Mouse (Mus musculus): ENCODE data around the gene Gm16181. TPM values are rescaled to one million over a fixed set of nuclear protein-coding genes. Genes with fewer than 3 reads are reported as not detected.

Gm16181 gene
- polyA plus RNA-seq, 1 experiment = not detected

DNA sequence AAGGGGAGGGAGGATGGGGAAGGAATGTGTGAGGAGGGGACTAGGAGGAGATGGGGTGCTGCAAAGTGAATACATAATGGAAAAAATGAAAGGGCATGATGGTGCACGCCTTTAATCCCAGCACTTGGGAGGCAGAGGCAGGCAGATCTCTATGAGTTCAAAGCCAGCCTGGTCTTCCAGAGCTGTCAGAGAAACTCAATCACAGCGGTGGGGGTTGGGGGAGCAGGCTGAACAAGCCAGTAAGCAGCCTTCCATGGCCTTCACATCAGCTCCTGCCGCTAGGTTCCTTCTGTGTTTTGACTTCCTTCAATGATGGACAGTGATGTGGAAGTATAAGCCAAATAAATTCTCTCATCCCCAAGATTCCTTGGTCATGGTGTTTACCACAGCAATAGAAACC is 34.7 kb downstream of the Gm16181 start:
- Histone ChIP-seq H3K4me1 (ENCODE audit: control insufficient read depth, insufficient read depth, low read length) (no peaks in the 10 kb centered on the region), H3K27me3 (ENCODE audit: control insufficient read depth, insufficient read depth, low read length, poor library complexity, severe bottlenecking) (no peaks in the 10 kb centered on the region), H3K4me3 (ENCODE audit: low read depth, low read length) (no peak overlapping the region), H3K9me3 (replicated peaks; ENCODE audit: control insufficient read depth, insufficient read depth, low read length, poor library complexity, severe bottlenecking) (no peaks in the 10 kb centered on the region), H3K36me3 (ENCODE audit: control insufficient read depth, insufficient read depth, low read length, poor library complexity, severe bottlenecking) (peaks cover 27% of the 10 kb centered on the region), H3K9ac (ENCODE audit: low read depth, poor library complexity, severe bottlenecking) (no peak overlapping the region), H3K27ac (ENCODE audit: insufficient read depth, low read length) (no peak overlapping the region)
- TF ChIP-seq EP300 (IDR thresholded peaks at IDR 0.05; ENCODE audit: insufficient read depth, low read depth, low read length) (no peak), POLR2A (IDR thresholded peaks at IDR 0.05; ENCODE audit: insufficient read depth, low read length) (no peak), CTCF (IDR thresholded peaks at IDR 0.05; ENCODE audit: low read depth, low read length) (no peak)

- no peak overlapping the region for H3K9ac ChIP-seq (ENCODE audit: low read depth, poor library complexity, severe bottlenecking)
- no peaks in the 10 kb centered on the region for H3K27me3 ChIP-seq (ENCODE audit: control insufficient read depth, insufficient read depth, low read length, poor library complexity, severe bottlenecking)
- TF ChIP-seq EP300 (IDR thresholded peaks at IDR 0.05; ENCODE audit: insufficient read depth, low read depth, low read length) = no peak
- TF ChIP-seq POLR2A (IDR thresholded peaks at IDR 0.05; ENCODE audit: insufficient read depth, low read length) = no peak
- TF ChIP-seq CTCF (IDR thresholded peaks at IDR 0.05; ENCODE audit: low read depth, low read length) = no peak
- H3K36me3 ChIP-seq (ENCODE audit: control insufficient read depth, insufficient read depth, low read length, poor library complexity, severe bottlenecking) = peaks cover 23% of the 10 kb centered on the region
- H3K9me3 ChIP-seq (replicated peaks; ENCODE audit: control insufficient read depth, insufficient read depth, low read length, poor library complexity, severe bottlenecking) = no peaks in the 10 kb centered on the region
- H3K4me1 ChIP-seq (ENCODE audit: control insufficient read depth, insufficient read depth, low read length) = no peaks in the 10 kb centered on the region
- H3K27ac ChIP-seq (ENCODE audit: insufficient read depth, low read length) = no peak overlapping the region
- H3K4me3 ChIP-seq (ENCODE audit: low read depth, low read length) = no peak overlapping the region
These were observed 35.1 kb downstream of the Gm16181 start for GRCm38 (mm10) chr17:35255704-35256103.

DNA sequence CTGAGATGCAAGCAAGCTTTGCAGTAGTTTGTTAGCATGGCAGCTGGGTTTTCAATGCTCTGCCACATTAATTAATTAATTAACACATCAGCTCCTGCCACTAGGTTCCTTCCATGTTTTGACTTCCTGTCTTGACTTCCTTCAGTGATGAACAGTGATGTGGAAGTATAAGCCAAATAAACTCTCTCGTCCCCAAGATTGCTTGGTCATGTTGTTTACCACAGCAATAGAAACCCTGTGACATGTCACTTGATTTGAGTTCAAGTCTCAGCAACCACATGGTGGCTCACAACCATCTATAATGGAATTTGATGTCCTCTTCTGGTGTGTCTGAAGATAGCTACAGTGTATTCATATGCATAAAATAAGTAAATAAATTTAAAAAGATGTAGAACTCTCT is 36.7 kb downstream of the Gm16181 start:
- no peak for TF ChIP-seq CTCF (IDR thresholded peaks at IDR 0.05; ENCODE audit: low read depth, low read length)
- TF ChIP-seq EP300 (IDR thresholded peaks at IDR 0.05; ENCODE audit: insufficient read depth, low read depth, low read length) = no peak
- H3K27me3 ChIP-seq (ENCODE audit: control insufficient read depth, insufficient read depth, low read length, poor library complexity, severe bottlenecking) = no peaks in the 10 kb centered on the region
- peaks cover 9% of the 10 kb centered on the region for H3K36me3 ChIP-seq (ENCODE audit: control insufficient read depth, insufficient read depth, low read length, poor library complexity, severe bottlenecking)
- H3K27ac ChIP-seq (ENCODE audit: insufficient read depth, low read length) = no peak overlapping the region
- no peaks in the 10 kb centered on the region for H3K4me1 ChIP-seq (ENCODE audit: control insufficient read depth, insufficient read depth, low read length)
- no peaks in the 10 kb centered on the region for H3K9me3 ChIP-seq (replicated peaks; ENCODE audit: control insufficient read depth, insufficient read depth, low read length, poor library complexity, severe bottlenecking)
- H3K9ac ChIP-seq (ENCODE audit: low read depth, poor library complexity, severe bottlenecking) = no peak overlapping the region
- H3K4me3 ChIP-seq (ENCODE audit: low read depth, low read length) = no peak overlapping the region

DNA sequence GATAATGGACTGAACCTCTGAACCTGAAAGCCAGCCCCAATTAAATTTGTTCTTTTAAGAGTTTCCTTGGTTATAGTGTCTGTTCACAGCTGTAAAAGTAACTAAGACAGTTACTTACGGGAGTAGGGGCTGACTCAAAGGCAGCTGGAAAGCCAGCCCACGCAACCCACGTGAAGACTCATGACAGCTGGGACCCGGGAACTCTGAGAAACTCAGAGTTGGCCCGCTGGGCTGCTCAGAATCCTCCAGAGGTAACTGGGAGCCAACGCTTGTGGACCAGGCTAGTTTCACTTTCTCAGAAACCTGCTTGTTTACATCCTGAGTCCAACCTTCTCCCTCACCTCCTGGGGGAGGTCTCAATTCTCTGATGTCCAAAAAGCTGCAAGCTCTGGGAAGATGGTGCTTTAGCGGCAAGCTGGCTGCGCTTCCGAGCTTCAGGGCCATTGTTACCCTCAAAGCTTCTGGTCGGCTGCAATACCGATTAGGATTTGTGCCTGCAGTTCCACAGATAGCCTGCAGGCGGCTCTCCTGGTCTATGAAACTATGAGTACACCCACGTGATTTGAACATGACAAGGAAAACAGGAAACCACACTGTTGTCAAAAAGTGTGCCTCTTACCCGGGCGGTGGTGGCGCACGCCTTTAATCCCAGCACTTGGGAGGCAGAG is 37.3 kb downstream of the Gm16181 start:
- Histone ChIP-seq H3K9me3 (replicated peaks; ENCODE audit: control insufficient read depth, insufficient read depth, low read length, poor library complexity, severe bottlenecking) (no peaks in the 10 kb centered on the region), H3K9ac (ENCODE audit: low read depth, poor library complexity, severe bottlenecking) (no peak overlapping the region), H3K27me3 (ENCODE audit: control insufficient read depth, insufficient read depth, low read length, poor library complexity, severe bottlenecking) (no peaks in the 10 kb centered on the region), H3K4me3 (ENCODE audit: low read depth, low read length) (no peak overlapping the region), H3K36me3 (ENCODE audit: control insufficient read depth, insufficient read depth, low read length, poor library complexity, severe bottlenecking) (peaks cover 3% of the 10 kb centered on the region; the same call in 1 of the 2 replicates), H3K27ac (ENCODE audit: insufficient read depth, low read length) (no peak overlapping the region), H3K4me1 (ENCODE audit: control insufficient read depth, insufficient read depth, low read length) (no peaks in the 10 kb centered on the region)
- TF ChIP-seq CTCF (IDR thresholded peaks at IDR 0.05; ENCODE audit: low read depth, low read length) (peak; percentile 66), POLR2A (IDR thresholded peaks at IDR 0.05; ENCODE audit: insufficient read depth, low read length) (no peak)

DNA sequence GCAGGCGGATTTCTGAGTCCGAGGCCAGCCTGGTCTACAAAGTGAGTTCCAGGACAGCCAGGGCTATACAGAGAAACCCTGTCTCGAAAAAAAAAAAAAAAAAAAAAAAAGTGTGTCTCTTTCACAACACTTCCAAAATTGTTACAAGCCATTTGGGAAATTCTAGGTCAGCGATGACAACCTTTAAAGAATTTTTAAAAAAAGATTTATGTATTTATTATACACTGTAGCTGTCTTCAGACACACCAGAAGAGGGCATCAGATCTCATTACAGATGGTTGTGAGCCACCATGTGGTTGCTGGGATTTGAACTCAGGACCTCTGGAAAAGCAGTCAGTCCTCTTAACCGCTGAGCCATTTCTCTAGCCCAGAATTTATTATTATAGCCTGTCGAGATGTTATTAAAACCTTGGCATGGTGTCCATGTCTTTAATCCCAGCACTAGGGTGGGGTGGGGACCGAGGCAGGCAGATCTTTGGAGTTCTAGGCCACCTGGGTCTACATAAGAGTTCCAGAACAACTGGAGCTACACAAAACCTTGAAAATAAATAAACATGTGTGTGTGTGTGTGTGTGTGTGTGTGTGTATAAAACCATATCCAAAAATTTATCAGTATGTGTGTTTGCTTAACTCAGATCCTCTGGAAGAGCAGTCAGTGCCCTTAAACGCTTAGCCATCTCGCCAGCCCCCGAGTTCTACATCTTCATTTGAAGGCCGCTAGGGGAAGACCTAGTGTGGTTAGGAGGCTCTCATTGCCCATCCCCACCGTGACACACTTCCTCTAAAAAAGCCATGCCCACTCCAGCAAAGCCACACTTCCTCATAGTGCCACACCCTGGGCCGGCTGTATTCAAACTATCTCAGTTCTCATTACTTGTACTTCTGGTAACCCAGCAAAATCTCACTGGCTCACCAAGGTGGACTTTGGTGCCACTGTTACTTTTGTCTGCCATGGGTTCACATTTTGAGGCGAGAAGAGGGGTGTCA is 38.2 kb downstream of the Gm16181 start:
- H3K4me3 ChIP-seq (ENCODE audit: low read depth, low read length) = no peak overlapping the region
- H3K27me3 ChIP-seq (ENCODE audit: control insufficient read depth, insufficient read depth, low read length, poor library complexity, severe bottlenecking) = peaks cover 6% of the 10 kb centered on the region; the same call in 1 of the 2 replicates
- no peaks in the 10 kb centered on the region for H3K36me3 ChIP-seq (ENCODE audit: control insufficient read depth, insufficient read depth, low read length, poor library complexity, severe bottlenecking)
- no peaks in the 10 kb centered on the region for H3K9me3 ChIP-seq (replicated peaks; ENCODE audit: control insufficient read depth, insufficient read depth, low read length, poor library complexity, severe bottlenecking)
- no peaks in the 10 kb centered on the region for H3K4me1 ChIP-seq (ENCODE audit: control insufficient read depth, insufficient read depth, low read length)
- no peak overlapping the region for H3K9ac ChIP-seq (ENCODE audit: low read depth, poor library complexity, severe bottlenecking)
- H3K27ac ChIP-seq (ENCODE audit: insufficient read depth, low read length) = no peak overlapping the region
- TF ChIP-seq CTCF (IDR thresholded peaks at IDR 0.05; ENCODE audit: low read depth, low read length) (no peak), POLR2A (IDR thresholded peaks at IDR 0.05; ENCODE audit: insufficient read depth, low read length) (no peak), EP300 (IDR thresholded peaks at IDR 0.05; ENCODE audit: insufficient read depth, low read depth, low read length) (no peak)

- H3K27me3 ChIP-seq (ENCODE audit: control insufficient read depth, insufficient read depth, low read length, poor library complexity, severe bottlenecking) = peaks cover 6% of the 10 kb centered on the region; the same call in 1 of the 2 replicates
- TF ChIP-seq EP300 (IDR thresholded peaks at IDR 0.05; ENCODE audit: insufficient read depth, low read depth, low read length) = no peak
These were observed 39.0 kb downstream of the Gm16181 start for GRCm38 (mm10) chr17:35259621-35260020.

More at GRCm38 (mm10) chr17:35259621-35260020, 39.0 kb downstream of the Gm16181 start:
- no peak overlapping the region for H3K4me3 ChIP-seq (ENCODE audit: low read depth, low read length)
- H3K36me3 ChIP-seq (ENCODE audit: control insufficient read depth, insufficient read depth, low read length, poor library complexity, severe bottlenecking) = no peaks in the 10 kb centered on the region
- no peak overlapping the region for H3K9ac ChIP-seq (ENCODE audit: low read depth, poor library complexity, severe bottlenecking)
- no peaks in the 10 kb centered on the region for H3K4me1 ChIP-seq (ENCODE audit: control insufficient read depth, insufficient read depth, low read length)
- no peaks in the 10 kb centered on the region for H3K9me3 ChIP-seq (replicated peaks; ENCODE audit: control insufficient read depth, insufficient read depth, low read length, poor library complexity, severe bottlenecking)
- no peak overlapping the region for H3K27ac ChIP-seq (ENCODE audit: insufficient read depth, low read length)

Measured in ES-Bruce4 (cell line).